Mouse (Mus musculus) heart, postnatal 36 days (tissue): ENCODE measurements around the gene Sost. TPM values are rescaled to one million over a fixed set of nuclear protein-coding genes. Genes with fewer than 3 reads are reported as not detected.
"Not testable (repeated sequence)": the region's sequence is repeated elsewhere in the genome, so short reads cannot be mapped to it uniquely, and the experiment has no call there.

Experiments
- DNase-seq, 2 experiments: peaks; one replicate each; pipeline ENCODE4 v3.0.0; 2021 to 2022
- intact Hi-C: fragments of 180-260 bp; cut with DNase I; formaldehyde crosslinking; loops from one replicate; pipeline ENCODE4 v1.15.1; 2025
- total RNA-seq, 2 experiments: library from RNA; stranded (reverse); gene quantifications; 2 replicates each; pipeline ENCODE4 v1.2.3; 2021

Sost gene
- total RNA-seq, result 1 to 10 TPM; 2.1 to 2.7 TPM

GRCm38 (mm10) chr11:101966965-101967614, at the start of gene Sost:
Sost (minus strand) TSS chr11:101967015.
- no peak for DNase-seq
- intact Hi-C loops, result no loop called here

GRCm38 (mm10) chr11:102016136-102016535, 49.3 kb upstream of the Sost start:
- DNase-seq, result peak; percentile 33 to 52
- intact Hi-C loops, result no loop called here

- no peak for DNase-seq
- intact Hi-C loops, result no loop called here
Observed at GRCm38 (mm10) chr11:102015472-102015871, 48.7 kb upstream of the Sost start.

GRCm38 (mm10) chr11:102013201-102013600, 46.4 kb upstream of the Sost start:
- DNase-seq, result no peak
- intact Hi-C loops, result no loop called here

- DNase-seq, result no peak
- intact Hi-C loops, result no loop called here
Observed at GRCm38 (mm10) chr11:102011510-102011909, 44.7 kb upstream of the Sost start.

GRCm38 (mm10) chr11:102010140-102010539, 43.3 kb upstream of the Sost start:
- no peak for DNase-seq
- intact Hi-C loops, result no loop called here

- DNase-seq, result no peak
Observed at GRCm38 (mm10) chr11:102008954-102009637, 42.3 kb upstream of the Sost start.

GRCm38 (mm10) chr11:102008372-102008771, 41.6 kb upstream of the Sost start:
- intact Hi-C loops, result no loop called here

More at GRCm38 (mm10) chr11:102008954-102009637, 42.3 kb upstream of the Sost start:
- intact Hi-C loops, result no loop called here

GRCm38 (mm10) chr11:102006688-102007087, 39.9 kb upstream of the Sost start:
- DNase-seq, result no peak

More at GRCm38 (mm10) chr11:102008372-102008771, 41.6 kb upstream of the Sost start:
- DNase-seq, result no peak

GRCm38 (mm10) chr11:102006271-102006670, 39.5 kb upstream of the Sost start:
- no peak for DNase-seq
- intact Hi-C loops, result no loop called here

More at GRCm38 (mm10) chr11:102006688-102007087, 39.9 kb upstream of the Sost start:
- intact Hi-C loops, result no loop called here

- intact Hi-C loops, result no loop called here
- DNase-seq, result no peak
Observed at GRCm38 (mm10) chr11:102004251-102004650, 37.4 kb upstream of the Sost start.

GRCm38 (mm10) chr11:101999466-101999865, 32.7 kb upstream of the Sost start:
- DNase-seq, result no peak
- intact Hi-C loops, result no loop called here

- DNase-seq, result peak; percentile 31 to 32
- intact Hi-C loops, result no loop called here
Observed at GRCm38 (mm10) chr11:101998258-101998657, 31.4 kb upstream of the Sost start.

GRCm38 (mm10) chr11:101995938-101996337, 29.1 kb upstream of the Sost start:
- intact Hi-C loops, result no loop called here
- DNase-seq, result no peak

GRCm38 (mm10) chr11:101994100-101994499, 27.3 kb upstream of the Sost start:
- intact Hi-C loops, result no loop called here
- no peak for DNase-seq

- intact Hi-C loops, result no loop called here
- no peak for DNase-seq
Observed at GRCm38 (mm10) chr11:101992411-101992810, 25.6 kb upstream of the Sost start.

GRCm38 (mm10) chr11:101991813-101992212, 25.0 kb upstream of the Sost start:
- intact Hi-C loops, result no loop called here
- no peak for DNase-seq

- intact Hi-C loops, result no loop called here
- no peak for DNase-seq
Observed at GRCm38 (mm10) chr11:101990244-101990643, 23.4 kb upstream of the Sost start.

GRCm38 (mm10) chr11:101986913-101987312, 20.1 kb upstream of the Sost start, which contains the start of gene Dusp3:
Dusp3 (minus strand) TSS chr11:101987013.
- no peak for DNase-seq
- intact Hi-C loops, result loop anchor here (1.0 to 2.0 kb wide), 2 partner anchors 53 to 152 kb away; no protein-coding TSS in a partner anchor

- intact Hi-C loops, result loop anchor here (1.0 to 2.0 kb wide), 3 partner anchors 54 to 153 kb away; no protein-coding TSS in a partner anchor
- DNase-seq, result peak; percentile 90 to 92
Observed at GRCm38 (mm10) chr11:101985990-101986389, 19.2 kb upstream of the Sost start.

GRCm38 (mm10) chr11:101985450-101985849, 18.6 kb upstream of the Sost start:
- intact Hi-C loops, result loop anchor here (2.0 kb wide), 1 partner anchor 67 kb away; no protein-coding TSS in a partner anchor

More at GRCm38 (mm10) chr11:101985450-101985849, 18.6 kb upstream of the Sost start:
- DNase-seq, result not testable (repeated sequence)
